Mouse (Mus musculus) neutrophil, adult 59 days (primary cell): ENCODE data around the gene Fap. TPM values are rescaled to one million over a fixed set of nuclear protein-coding genes. Genes with fewer than 3 reads are reported as not detected.

Source experiments
- total RNA-seq, 2 experiments: library from RNA; stranded (reverse); gene quantifications; 1 replicate in 1 of 2; 2 replicates in 1 of 2; pipeline ENCODE4 v1.2.4; 2023

Gene Fap
- total RNA-seq: under 1 TPM; 0.55 to 0.64 TPM

DNA sequence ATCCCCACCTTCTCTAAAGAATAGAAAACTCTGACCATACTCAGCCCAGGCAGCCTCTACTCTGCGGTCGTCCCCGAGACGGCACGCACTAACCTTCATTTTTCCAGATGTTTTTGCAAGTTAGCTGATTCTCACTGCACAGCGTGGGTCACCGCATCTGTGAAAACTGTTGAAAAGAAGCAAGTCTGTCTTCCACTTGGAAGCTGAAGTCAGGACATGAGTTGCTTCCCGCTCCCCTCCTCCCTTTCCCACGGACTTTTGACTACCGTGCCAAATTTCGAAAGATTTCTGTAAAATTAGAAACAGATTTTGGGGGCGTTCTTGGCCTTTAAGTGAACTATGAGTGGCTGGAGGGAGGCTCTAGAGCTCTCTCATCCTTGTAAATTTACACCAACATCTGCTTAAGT, at the start of gene Fap:
TSS of gene Fap (minus strand) at position 323 of the 407 bp plus-strand sequence.

DNA sequence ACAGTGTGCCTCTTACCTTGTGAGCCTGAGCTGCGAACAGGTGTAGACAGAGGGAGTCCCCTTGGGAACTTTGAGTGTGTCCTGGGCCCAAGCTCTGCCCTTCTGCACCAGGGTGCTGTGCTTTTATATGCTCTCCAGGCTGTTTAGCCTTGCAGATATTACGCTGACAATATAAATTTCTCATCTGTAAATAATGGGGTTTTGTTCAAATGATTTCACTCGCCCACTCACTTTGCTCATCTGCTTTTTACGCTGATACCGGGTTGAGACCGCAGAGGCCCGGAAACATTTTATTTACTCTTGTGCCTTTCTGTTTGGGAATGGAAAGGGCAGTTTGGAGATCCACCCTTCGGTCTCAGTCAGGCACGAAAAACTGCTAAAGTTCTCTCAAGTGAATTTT, 90.3 kb downstream of the Fap start, which contains the start of gene Gcg:
TSS of gene Gcg (minus strand) at position 101 of the 400 bp plus-strand sequence.

Other genes with a start within 250 kb of the Fap start
- 1 to 10 TPM; 5.3 to 7.9 TPM for gene Dpp4, start 161.8 kb downstream of the Fap start, total RNA-seq
- not detected for gene Gcg, start 90.4 kb downstream of the Fap start, total RNA-seq
- gene Ifih1, start 72.2 kb upstream of the Fap start, total RNA-seq: 10 to 100 TPM; 15.5 to 17.6 TPM
- gene Gca, start 90.2 kb upstream of the Fap start, total RNA-seq: 10 to 100 TPM; 87.2 to 99.9 TPM